9 mouse cellular contexts compared by ENCODE assay signal in genomic region chr1:36017061-36017461, GRCm38 (mm10). TPM values are rescaled to one million over a fixed set of nuclear protein-coding genes. Genes with fewer than 3 reads are reported as not detected.
DNase-seq lines count a peak whose midpoint lies in the region; ATAC-seq lines count a peak whose summit lies in the region.
"Had no signal": no experiment of that assay in that cellular context is flagged by ENCODE, and none has a peak within 500 bp of the region (broad histone marks: within the 10 kb centered on the region; RNA-seq: fewer than 3 reads in every experiment).

No protein-coding gene starts in this region.

- intact Hi-C loops in left cerebral cortex, postnatal 36 days (cut with DNase I): no loop called here

- no peak overlapping the region for H3K4me2 ChIP-seq in neural tube, embryonic 15.5 days
- peak overlapping the region; percentile 55 for H3K4me2 ChIP-seq in heart, embryonic 12.5 days

- H3K27ac ChIP-seq in neural tube, embryonic 15.5 days (replicated peaks): no peak overlapping the region
- peak overlapping the region; percentile 82 for H3K27ac ChIP-seq in heart, embryonic 12.5 days (ENCODE audit: poor library complexity, severe bottlenecking)

- H3K9ac ChIP-seq in neural tube, embryonic 15.5 days (replicated peaks): no peak overlapping the region
- peak overlapping the region; percentile 35; the same call in 1 of the 2 replicates for H3K9ac ChIP-seq in heart, embryonic 12.5 days

- H3K27me3 ChIP-seq in neural tube, embryonic 15.5 days (replicated peaks): no peaks in the 10 kb centered on the region
- no peaks in the 10 kb centered on the region for H3K27me3 ChIP-seq in heart, embryonic 12.5 days (replicated peaks)

- no peaks in the 10 kb centered on the region for H3K4me1 ChIP-seq in neural tube, embryonic 15.5 days
- H3K4me1 ChIP-seq in heart, embryonic 12.5 days (replicated peaks): peaks cover 43% of the 10 kb centered on the region

- H3K9me3 ChIP-seq in neural tube, embryonic 15.5 days (replicated peaks): no peaks in the 10 kb centered on the region
- H3K9me3 ChIP-seq in heart, embryonic 12.5 days (replicated peaks): peaks cover 5% of the 10 kb centered on the region; the same call in 1 of the 2 replicates

- ATAC-seq in neural tube, embryonic 15.5 days (ENCODE audit: low FRiP score): no peak
- ATAC-seq in heart, embryonic 12.5 days (ENCODE audit: insufficient number of reproducible peaks, low FRiP score): peak; percentile 59

- H3K36me3 ChIP-seq in neural tube, embryonic 15.5 days: no peaks in the 10 kb centered on the region
- no peaks in the 10 kb centered on the region for H3K36me3 ChIP-seq in heart, embryonic 12.5 days

- WGBS in neural tube, embryonic 15.5 days: 10% methylated on average over 7 of the region's 7 CpGs
- 9% methylated on average over 7 of the region's 7 CpGs for WGBS in heart, embryonic 12.5 days

- peak; percentile 55 for DNase-seq in neural tube, embryonic 10.5 days (ENCODE audit: extremely low spot score, low spot score)
- peak; percentile 60 to 69 for DNase-seq in kidney, postnatal 36 days
- DNase-seq in yolk sac, embryonic 10.5 days (ENCODE audit: low spot score): peak; percentile 84
- DNase-seq in left cerebral cortex, postnatal 36 days (ENCODE audit: low spot score in 2 of 2): no peak
- DNase-seq in c-Kit-positive CD71-positive TER-119-positive erythroid progenitor cells, embryonic 14.5 days (ENCODE audit: low spot score): no peak
- DNase-seq in gastrocnemius, adult 8-10 months (ENCODE audit: low spot score in 2 of 2): no peak
- DNase-seq: adrenal gland, postnatal 10 days had no signal

- H3K4me3 ChIP-seq in neural tube, embryonic 15.5 days (replicated peaks): no peak overlapping the region
- no peak overlapping the region for H3K4me3 ChIP-seq in heart, embryonic 12.5 days

RNA-seq across cellular contexts. Expression of gene Hs6st1, which starts 51.1 kb away (rescaled TPM):
- 11.7 and 24.1 TPM in 2 replicates for polyA plus RNA-seq in neural tube, embryonic 15.5 days (2015; fragmentation: Nextera tagmentation; extraction: Ambion mirVana)
- polyA plus RNA-seq in heart, embryonic 12.5 days (2016; fragmentation: Nextera tagmentation; extraction: Ambion mirVana): 13.0 and 15.3 TPM in 2 replicates
- 10 to 100 TPM; 56.1 to 58.6 TPM for total RNA-seq in left cerebral cortex, postnatal 36 days (2021)
- 10 to 100 TPM; 19.3 to 23.2 (median 20.8) TPM for total RNA-seq in gastrocnemius, adult 8-10 months (2022)

Comparison
In these comparisons a context has a peak if more than half of its experiments do, and no peak if none do; other contexts are left out.
1. DNase-seq: peak in neural tube, embryonic 10.5 days (single experiment), kidney, postnatal 36 days (2 of 2) and yolk sac, embryonic 10.5 days (single experiment); none in left cerebral cortex, postnatal 36 days (0 of 2), c-Kit-positive CD71-positive TER-119-positive erythroid progenitor cells, embryonic 14.5 days (single experiment) and gastrocnemius, adult 8-10 months (0 of 2).